Mouse (Mus musculus) erythroblast, embryonic 14.5 days (primary cell): ENCODE data around the gene Gm20538. TPM values are rescaled to one million over a fixed set of nuclear protein-coding genes. Genes with fewer than 3 reads are reported as not detected.

Source experiments
- H3K27me3 ChIP-seq: 2 replicates; pipeline ENCODE4 v1.6.1; 2012; ENCODE audit warnings: inconsistent platforms; ENCODE audit not compliant: control insufficient read depth
- H3K36me3 ChIP-seq: 2 replicates; pipeline ENCODE4 v1.6.1; 2012; ENCODE audit warnings: mild to moderate bottlenecking, inconsistent platforms; ENCODE audit not compliant: control insufficient read depth
- H3K4me1 ChIP-seq: 2 replicates; pipeline ENCODE4 v1.6.1; 2012; ENCODE audit warnings: inconsistent platforms; ENCODE audit not compliant: control insufficient read depth
- H3K4me3 ChIP-seq: replicated peaks from 2 replicates; pipeline ENCODE3; 2012; ENCODE audit warnings: moderate library complexity, mild to moderate bottlenecking, inconsistent platforms
- H3K9me3 ChIP-seq: 2 replicates; pipeline ENCODE4 v1.6.1; 2012; ENCODE audit warnings: low read length, inconsistent platforms, mixed read lengths; ENCODE audit not compliant: control insufficient read depth
- GATA1 ChIP-seq: IDR thresholded peaks from 2 replicates; pipeline ENCODE4 v1.6.1; 2012; ENCODE audit warnings: low read length, inconsistent platforms, mixed read lengths
- TAL1 ChIP-seq: IDR thresholded peaks from 3 replicates; pipeline ENCODE4 v1.6.1; 2012; ENCODE audit warnings: low read length, inconsistent platforms, mixed read lengths
- polyA plus RNA-seq: library from polyadenylated mRNA; stranded (reverse); fragments of >175 nt; gene quantifications from 2 replicates; pipeline ENCODE4 v1.2.3, GENCODE M21; 2012

Gene Gm20538
- polyA plus RNA-seq, 1 experiment, result not detected

GRCm38 (mm10) chr19:44500240-44500639 is 52.4 kb downstream of the Gm20538 start:
- no peak for TF ChIP-seq TAL1
- TF ChIP-seq GATA1, result no peak
- Histone ChIP-seq H3K4me3 (no peak overlapping the region), H3K27me3 (peaks cover 23% of the 10 kb centered on the region), H3K36me3 (no peaks in the 10 kb centered on the region), H3K4me1 (no peaks in the 10 kb centered on the region), H3K9me3 (no peaks in the 10 kb centered on the region)

- Histone ChIP-seq H3K4me3 (no peak overlapping the region), H3K36me3 (no peaks in the 10 kb centered on the region), H3K4me1 (no peaks in the 10 kb centered on the region), H3K9me3 (no peaks in the 10 kb centered on the region), H3K27me3 (peaks cover 18% of the 10 kb centered on the region)
- TF ChIP-seq TAL1, result no peak
- no peak for TF ChIP-seq GATA1
These were observed 53.7 kb downstream of the Gm20538 start for GRCm38 (mm10) chr19:44498936-44499335.

- H3K4me3 ChIP-seq, result no peak overlapping the region
- no peaks in the 10 kb centered on the region for H3K36me3 ChIP-seq
- no peaks in the 10 kb centered on the region for H3K4me1 ChIP-seq
- TF ChIP-seq TAL1 (no peak), GATA1 (no peak)
- H3K27me3 ChIP-seq, result peaks cover 18% of the 10 kb centered on the region
- H3K9me3 ChIP-seq, result no peaks in the 10 kb centered on the region
These were observed 55.7 kb downstream of the Gm20538 start for GRCm38 (mm10) chr19:44496941-44497340.

- no peak overlapping the region for H3K4me3 ChIP-seq
- TF ChIP-seq TAL1, result no peak
- no peak for TF ChIP-seq GATA1
- no peaks in the 10 kb centered on the region for H3K4me1 ChIP-seq
- H3K9me3 ChIP-seq, result no peaks in the 10 kb centered on the region
- peaks cover 18% of the 10 kb centered on the region for H3K27me3 ChIP-seq
- H3K36me3 ChIP-seq, result no peaks in the 10 kb centered on the region
These were observed 56.1 kb downstream of the Gm20538 start for GRCm38 (mm10) chr19:44496511-44496910.

Other genes starting within 250 kb of the Gm20538 start
- gene Scd4, start 219.7 kb downstream of the Gm20538 start, polyA plus RNA-seq, result not detected in 2 replicates
- 1.2 and 1.8 TPM in 2 replicates for gene Scd1, start 145.0 kb downstream of the Gm20538 start, polyA plus RNA-seq
- not detected in 2 replicates for gene Wnt8b, start 59.4 kb downstream of the Gm20538 start, polyA plus RNA-seq
- gene Sec31b, start 7.0 kb downstream of the Gm20538 start, polyA plus RNA-seq, result 0.04 TPM in 1 of 2 replicates, not detected in the other
- gene Ndufb8, start 2.6 kb upstream of the Gm20538 start, polyA plus RNA-seq, result 36.7 and 46.9 TPM in 2 replicates
- 0.23 and 0.58 TPM in 2 replicates for gene Hif1an, start 10.0 kb upstream of the Gm20538 start, polyA plus RNA-seq
- not detected in 2 replicates for gene Pax2, start 203.2 kb upstream of the Gm20538 start, polyA plus RNA-seq